ENCODE assay signal across 23 mouse cellular contexts in genomic region chr4:131565203-131565602, GRCm38 (mm10).
A peak's percentile ranks its signal among the peaks of the same experiment; 100 is the strongest.
DNase-seq lines count a peak whose midpoint lies in the region; TF ChIP-seq lines count a peak whose summit lies in the region.
"Had no signal": no experiment of that assay in that cellular context is flagged by ENCODE, and none has a peak within 500 bp of the region (broad histone marks: within the 10 kb centered on the region; RNA-seq: fewer than 3 reads in every experiment).

No protein-coding gene starts in this region.

- no peak overlapping the region for H3K9ac ChIP-seq in CH12.LX (ENCODE audit: insufficient read depth, low read depth)

- in situ Hi-C loops in CH12.LX (cut with MboI; ENCODE audit: low pct_ligation_motif_present, low pct_unique_long_range_greater_than_20kb, low sequenced_read_pairs), result no loop called here

- no peak overlapping the region for H3K4me3 ChIP-seq in C2C12 (ENCODE audit: insufficient read depth, poor library complexity, severe bottlenecking)
- no peak overlapping the region for H3K4me3 ChIP-seq in CH12.LX (replicated peaks in 1 of 3; ENCODE audit: low read depth in 2 of 3, low read length in 2 of 3, poor library complexity in 1 of 3)

- TF ChIP-seq CTCF in C2C12 (IDR thresholded peaks at IDR 0.05; ENCODE audit: control insufficient read depth, insufficient read depth, insufficient read length) (no peak), CH12.LX (conservative IDR thresholded peaks at IDR 0.05 in 1 of 2, IDR thresholded peaks at IDR 0.05 in 1 of 2; ENCODE audit: low read depth in 2 of 2, low read length in 2 of 2) (no peak)

- H3K36me3 ChIP-seq in C2C12 (ENCODE audit: control insufficient read depth, insufficient read depth), result no peaks in the 10 kb centered on the region
- no peaks in the 10 kb centered on the region for H3K36me3 ChIP-seq in CH12.LX (replicated peaks in 1 of 2; ENCODE audit: control insufficient read depth in 1 of 2, insufficient read depth in 1 of 2, low read length in 1 of 2)
- H3K36me3 ChIP-seq: G1E had no signal

- no peak overlapping the region for H3ac ChIP-seq in C2C12 (ENCODE audit: control insufficient read depth, insufficient read length, low read depth)

- TF ChIP-seq EP300 in CH12.LX (IDR thresholded peaks at IDR 0.05; ENCODE audit: low read length), result no peak

- H3K4me2 ChIP-seq in CH12.LX (ENCODE audit: insufficient read depth, low read depth, poor library complexity, severe bottlenecking), result no peak overlapping the region; the same call in 1 of the 2 replicates

- no peaks in the 10 kb centered on the region for H3K9me3 ChIP-seq in CH12.LX (replicated peaks; ENCODE audit: low read length)
- H3K9me3 ChIP-seq: G1E had no signal

- H3K79me2 ChIP-seq in C2C12 (ENCODE audit: control insufficient read depth, insufficient read depth), result no peaks in the 10 kb centered on the region
- H3K79me2 ChIP-seq in CH12.LX (replicated peaks; ENCODE audit: control insufficient read depth, extremely low read depth, insufficient read depth, poor library complexity, severe bottlenecking), result no peaks in the 10 kb centered on the region

- H3K27me3 ChIP-seq in C2C12 (ENCODE audit: control insufficient read depth, insufficient read depth, insufficient read length) (no peaks in the 10 kb centered on the region), CH12.LX (replicated peaks) (peaks cover 88% of the 10 kb centered on the region)

- H3K79me3 ChIP-seq in C2C12 (ENCODE audit: low read depth), result no peaks in the 10 kb centered on the region

- dilution Hi-C loops in CH12.LX (cut with MboI; ENCODE audit: extremely low pct_ligation_motif_present, extremely low pct_unique_long_range_greater_than_20kb, low sequenced_read_pairs), result no loop called here

- no peak for TF ChIP-seq RAD21 in CH12.LX (IDR thresholded peaks at IDR 0.05; ENCODE audit: low read depth, low read length)

- H3K27ac ChIP-seq in CH12.LX (ENCODE audit: insufficient read depth, low read depth), result no peak overlapping the region

- no peak for TF ChIP-seq POLR2A in CH12.LX (IDR thresholded peaks at IDR 0.05; ENCODE audit: low read depth, low read length)

- DNase-seq in A20 (ENCODE audit: low read depth, low spot score) (peak; percentile 16), CH12.LX (ENCODE audit: extremely low read depth) (peak; percentile 8), NIH3T3 (ENCODE audit: low read depth) (peak; percentile 6)
- DNase-seq in c-Kit-positive CD71-positive TER-119-positive erythroid progenitor cells, embryonic 14.5 days (ENCODE audit: low spot score), result no peak
- DNase-seq in lung, postnatal 4 days, result no peak
- no peak for DNase-seq in adrenal gland, adult 8-10 months
- DNase-seq in heart, adult 8-10 months (ENCODE audit: low spot score), result no peak
- DNase-seq: adrenal gland, adult 2 months; adrenal gland, postnatal 10 days; adrenal gland, postnatal 14 days; adrenal gland, postnatal 25 days; adrenal gland, postnatal 36 days; B cell, adult 2 months; cerebellum, adult 11 months; cerebellum, adult 11-12 months; cerebellum, adult 18-20 months; cerebellum, adult 2 months; cerebellum, adult 8-10 months; cerebellum, adult 9-10 months; cerebellum, adult 9-11 months; cerebellum, postnatal 10 days had no signal

- no peaks in the 10 kb centered on the region; a peak in 1 of 4 replicates for H3K4me1 ChIP-seq in CH12.LX (ENCODE audit: control insufficient read depth in 1 of 2, insufficient read depth in 2 of 2)

TF ChIP-seq in C2C12, 6 proteins besides CTCF, POLR2A, EP300 and RAD21:
- peak; percentile 20 for TF ChIP-seq USF1 (IDR thresholded peaks at IDR 0.05; ENCODE audit: low read depth)
- no peak for TF ChIP-seq MYOD1 (IDR thresholded peaks at IDR 0.05; ENCODE audit: control insufficient read depth, insufficient read length, low read depth)

TF ChIP-seq in CH12.LX, 34 proteins besides CTCF, POLR2A, EP300 and RAD21:
- TF ChIP-seq SMC3 (IDR thresholded peaks at IDR 0.05; ENCODE audit: low read depth, low read length) (no peak), BHLHE40 (IDR thresholded peaks at IDR 0.05; ENCODE audit: low read depth, low read length) (0 out of 2 replicates have a peak, but pooled peaks have one; percentile 13), USF1 (IDR thresholded peaks at IDR 0.05; ENCODE audit: low read depth, low read length) (peak; percentile 77), MAFK (IDR thresholded peaks at IDR 0.05; ENCODE audit: insufficient replicate concordance, low read length) (no peak), MYC (IDR thresholded peaks at IDR 0.05; ENCODE audit: low read depth, low read length) (no peak), ZKSCAN1 (IDR thresholded peaks at IDR 0.05; ENCODE audit: borderline replicate concordance, low read depth, low read length) (no peak), JUN (IDR thresholded peaks at IDR 0.05; ENCODE audit: insufficient read depth, low read depth, low read length) (no peak), USF2 (conservative IDR thresholded peaks at IDR 0.05; ENCODE audit: low read depth, low read length) (peak; percentile 72), CHD1 (IDR thresholded peaks at IDR 0.05; ENCODE audit: low read depth, low read length) (no peak)

Comparison
In these comparisons a context has a peak if more than half of its experiments do, and no peak if none do; other contexts are left out.
1. DNase-seq: peak in A20 (single experiment), CH12.LX (single experiment) and NIH3T3 (single experiment); none in c-Kit-positive CD71-positive TER-119-positive erythroid progenitor cells, embryonic 14.5 days (single experiment), lung, postnatal 4 days (0 of 2), adrenal gland, adult 8-10 months (single experiment) and heart, adult 8-10 months (single experiment).